Mouse (Mus musculus) hindbrain, embryonic 13.5 days (tissue): Measurements from ENCODE around the gene Ckb. TPM values are rescaled to one million over a fixed set of nuclear protein-coding genes. Genes with fewer than 3 reads are reported as not detected.

ENCODE experiments used
- ATAC-seq: fragments of 200-750 bp; cut with Nextera tagmentation; 2 replicates; pipeline ENCODE4 v1.8.0; 2017; ENCODE audit warnings: moderate TSS enrichment; ENCODE audit not compliant: low FRiP score
- H3K27ac ChIP-seq: fragments of 300-500 bp; sonication (generic); 2 replicates; pipeline ENCODE4 v1.5.1; 2015; ENCODE audit warnings: inconsistent platforms, mild to moderate bottlenecking, moderate library complexity
- H3K27me3 ChIP-seq: fragments of 300-500 bp; sonication (generic); 2 replicates; pipeline ENCODE4 v1.6.1; 2015; ENCODE audit warnings: mild to moderate bottlenecking, inconsistent platforms
- H3K36me3 ChIP-seq: fragments of 300-500 bp; sonication (generic); 2 replicates; pipeline ENCODE4 v1.6.1; 2015; ENCODE audit warnings: mild to moderate bottlenecking, inconsistent platforms
- H3K4me1 ChIP-seq: fragments of 300-500 bp; sonication (generic); replicated peaks from 2 replicates; pipeline ENCODE4 v1.6.1; 2015; ENCODE audit warnings: inconsistent platforms
- H3K4me2 ChIP-seq: fragments of 300-500 bp; sonication (generic); 2 replicates; pipeline ENCODE4 v1.6.1; 2015; ENCODE audit warnings: inconsistent platforms, mild to moderate bottlenecking, moderate library complexity
- H3K4me3 ChIP-seq: fragments of 300-500 bp; sonication (generic); 2 replicates; pipeline ENCODE4 v1.5.1; 2015; ENCODE audit warnings: mild to moderate bottlenecking, inconsistent platforms
- H3K9ac ChIP-seq: fragments of 300-500 bp; sonication (generic); 2 replicates; pipeline ENCODE4 v1.6.1; 2015; ENCODE audit warnings: mild to moderate bottlenecking, inconsistent platforms
- H3K9me3 ChIP-seq: fragments of 300-500 bp; sonication (generic); 2 replicates; pipeline ENCODE4 v1.6.1; 2016; ENCODE audit warnings: inconsistent platforms
- WGBS: fragments of 180-500 bp; shearing (Covaris S2); methylation state at CpG from one replicate; pipeline ENCODE4 v1.1.7; 2015; 5-methylcytosine and 5-hydroxymethylcytosine counted together
- polyA plus RNA-seq: library from polyadenylated mRNA; unstranded; fragments of >200 nt; fragmentation: Nextera tagmentation; extraction: Ambion mirVana; gene quantifications from 2 replicates; pipeline ENCODE4 v1.2.1, GENCODE M21; 2015

Ckb gene
- polyA plus RNA-seq, 1 experiment from 2014 or later = 1,703 TPM

- Histone ChIP-seq H3K9ac (peak overlapping the region; percentile 43), H3K27ac (peak overlapping the region; percentile 86), H3K36me3 (peaks cover 9% of the 10 kb centered on the region; the same call in 1 of the 2 replicates), H3K4me2 (0 out of 2 replicates have a peak overlapping the region, but pooled peaks have one; percentile 1), H3K4me3 (no peak overlapping the region), H3K9me3 (no peaks in the 10 kb centered on the region), H3K4me1 (peaks cover 55% of the 10 kb centered on the region), H3K27me3 (no peaks in the 10 kb centered on the region)
- 31% methylated on average over 2 of the region's 2 CpGs for whole genome bisulfite sequencing
- no peak for ATAC-seq
Measured at GRCm38 (mm10) chr12:111688069-111688428, 15.9 kb upstream of the Ckb start.

GRCm38 (mm10) chr12:111687350-111688068, 15.4 kb upstream of the Ckb start:
- Histone ChIP-seq H3K27ac (peak overlapping the region; percentile 86), H3K4me2 (0 out of 2 replicates have a peak overlapping the region, but pooled peaks have one; percentile 1), H3K36me3 (peaks cover 11% of the 10 kb centered on the region), H3K9me3 (no peaks in the 10 kb centered on the region), H3K9ac (peak overlapping the region; percentile 43), H3K4me1 (peaks cover 49% of the 10 kb centered on the region), H3K4me3 (no peak overlapping the region), H3K27me3 (no peaks in the 10 kb centered on the region)
- WGBS = 12% methylated on average over 14 of the region's 14 CpGs
- ATAC-seq = peak; percentile 52

- Histone ChIP-seq H3K36me3 (peaks cover 21% of the 10 kb centered on the region), H3K4me2 (no peak overlapping the region), H3K9ac (no peak overlapping the region; the same call in 1 of the 2 replicates), H3K9me3 (no peaks in the 10 kb centered on the region), H3K4me1 (peaks cover 38% of the 10 kb centered on the region), H3K4me3 (no peak overlapping the region), H3K27me3 (no peaks in the 10 kb centered on the region), H3K27ac (peak overlapping the region; percentile 86)
- 78% methylated on average over 4 of the region's 4 CpGs for WGBS
- ATAC-seq = no peak
Measured at GRCm38 (mm10) chr12:111686390-111686789, 14.3 kb upstream of the Ckb start.

GRCm38 (mm10) chr12:111682806-111683205, 10.7 kb upstream of the Ckb start:
- Histone ChIP-seq H3K4me2 (no peak overlapping the region), H3K9ac (peak overlapping the region; percentile 15; the same call in 1 of the 2 replicates), H3K27ac (no peak overlapping the region), H3K4me1 (peaks cover 28% of the 10 kb centered on the region), H3K27me3 (no peaks in the 10 kb centered on the region), H3K36me3 (peaks cover 36% of the 10 kb centered on the region), H3K4me3 (no peak overlapping the region), H3K9me3 (no peaks in the 10 kb centered on the region)
- ATAC-seq = no peak
- 61% methylated on average over 5 of the region's 5 CpGs for WGBS

- H3K4me2 ChIP-seq = no peak overlapping the region
- H3K4me3 ChIP-seq = no peak overlapping the region
- H3K36me3 ChIP-seq = peaks cover 36% of the 10 kb centered on the region
- no peaks in the 10 kb centered on the region for H3K27me3 ChIP-seq
- H3K9ac ChIP-seq = 0 out of 2 replicates have a peak overlapping the region, but pooled peaks have one; percentile 19
- peaks cover 27% of the 10 kb centered on the region for H3K4me1 ChIP-seq
- no peaks in the 10 kb centered on the region for H3K9me3 ChIP-seq
- no peak for ATAC-seq
- H3K27ac ChIP-seq = no peak overlapping the region
- WGBS = 84% methylated on average over 5 of the region's 5 CpGs
Measured at GRCm38 (mm10) chr12:111682003-111682402, 9.9 kb upstream of the Ckb start.

GRCm38 (mm10) chr12:111681305-111681704, 9.2 kb upstream of the Ckb start:
- Histone ChIP-seq H3K9ac (no peak overlapping the region), H3K4me2 (no peak overlapping the region), H3K9me3 (no peaks in the 10 kb centered on the region), H3K27ac (no peak overlapping the region), H3K36me3 (peaks cover 36% of the 10 kb centered on the region), H3K4me1 (peaks cover 25% of the 10 kb centered on the region), H3K27me3 (no peaks in the 10 kb centered on the region), H3K4me3 (no peak overlapping the region)
- WGBS = 92% methylated on average over 8 of the region's 8 CpGs
- no peak for ATAC-seq

GRCm38 (mm10) chr12:111680661-111681060, 8.5 kb upstream of the Ckb start:
- Histone ChIP-seq H3K27me3 (no peaks in the 10 kb centered on the region), H3K36me3 (peaks cover 36% of the 10 kb centered on the region), H3K4me2 (no peak overlapping the region), H3K9me3 (no peaks in the 10 kb centered on the region), H3K27ac (no peak overlapping the region), H3K9ac (no peak overlapping the region), H3K4me3 (no peak overlapping the region), H3K4me1 (peaks cover 25% of the 10 kb centered on the region)
- 94% methylated on average over 13 of the region's 13 CpGs for WGBS
- no peak for ATAC-seq

- Histone ChIP-seq H3K9me3 (no peaks in the 10 kb centered on the region), H3K4me2 (peak overlapping the region; percentile 99), H3K4me1 (peaks cover 25% of the 10 kb centered on the region), H3K27ac (no peak overlapping the region), H3K27me3 (peaks cover 9% of the 10 kb centered on the region), H3K4me3 (peak overlapping the region; percentile 90), H3K9ac (peak overlapping the region; percentile 88), H3K36me3 (peaks cover 33% of the 10 kb centered on the region)
- no peak for ATAC-seq
- WGBS = 59% methylated on average over 7 of the region's 7 CpGs
Measured at GRCm38 (mm10) chr12:111678997-111679396, 6.9 kb upstream of the Ckb start.

GRCm38 (mm10) chr12:111678670-111678933, 6.5 kb upstream of the Ckb start:
- Histone ChIP-seq H3K4me3 (peak overlapping the region; percentile 90), H3K4me1 (peaks cover 25% of the 10 kb centered on the region), H3K4me2 (peak overlapping the region; percentile 99), H3K9ac (peak overlapping the region; percentile 88), H3K27me3 (peaks cover 11% of the 10 kb centered on the region), H3K9me3 (no peaks in the 10 kb centered on the region), H3K27ac (no peak overlapping the region), H3K36me3 (peaks cover 29% of the 10 kb centered on the region)
- 8% methylated on average over 13 of the region's 13 CpGs for WGBS
- ATAC-seq = no peak

GRCm38 (mm10) chr12:111677882-111678669, 5.9 kb upstream of the Ckb start, which contains the start of gene Trmt61a:
Gene Trmt61a (plus strand): TSS chr12:111678105.
- peak; percentile 90 for ATAC-seq
- Histone ChIP-seq H3K4me2 (peak within 1 kb of the TSS; percentile 99), H3K27me3 (peaks cover 11% of the 10 kb centered on the region), H3K4me3 (peak within 1 kb of the TSS; percentile 90), H3K36me3 (peaks cover 27% of the 10 kb centered on the region), H3K9ac (peak within 1 kb of the TSS; percentile 88), H3K27ac (peak within 1 kb of the TSS; percentile 97), H3K9me3 (no peaks in the 10 kb centered on the region), H3K4me1 (peaks cover 25% of the 10 kb centered on the region)
- under 1% methylated on average over 51 of the region's 51 CpGs for WGBS

- Histone ChIP-seq H3K4me3 (peak overlapping the region; percentile 90), H3K9ac (peak overlapping the region; percentile 88), H3K4me1 (peaks cover 31% of the 10 kb centered on the region), H3K4me2 (peak overlapping the region; percentile 99), H3K9me3 (no peaks in the 10 kb centered on the region), H3K27me3 (peaks cover 11% of the 10 kb centered on the region), H3K36me3 (peaks cover 23% of the 10 kb centered on the region), H3K27ac (peak overlapping the region; percentile 97)
- ATAC-seq = peak; percentile 11; the same call in 1 of the 2 replicates
- WGBS = 12% methylated on average over 5 of the region's 5 CpGs
Measured at GRCm38 (mm10) chr12:111677421-111677820, 5.3 kb upstream of the Ckb start.

- no peak overlapping the region for H3K4me3 ChIP-seq
- WGBS = 85% methylated on average over 6 of the region's 6 CpGs
- H3K4me1 ChIP-seq = peaks cover 31% of the 10 kb centered on the region
- no peak overlapping the region for H3K27ac ChIP-seq
- H3K4me2 ChIP-seq = no peak overlapping the region
- no peak overlapping the region; the same call in 1 of the 2 replicates for H3K9ac ChIP-seq
- H3K9me3 ChIP-seq = no peaks in the 10 kb centered on the region
- H3K27me3 ChIP-seq = peaks cover 11% of the 10 kb centered on the region
- no peak for ATAC-seq
- H3K36me3 ChIP-seq = peaks cover 10% of the 10 kb centered on the region; the same call in 1 of the 2 replicates
Measured at GRCm38 (mm10) chr12:111675797-111676580, 3.9 kb upstream of the Ckb start.
